Mouse (Mus musculus) midbrain, embryonic 11.5 days (tissue): ENCODE measurements around the gene Meis1. TPM values are rescaled to one million over a fixed set of nuclear protein-coding genes. Genes with fewer than 3 reads are reported as not detected.

ENCODE experiments used
- ATAC-seq: fragments of 200-750 bp; cut with Nextera tagmentation; 2 replicates; pipeline ENCODE4 v1.8.0; 2017; ENCODE audit warnings: moderate TSS enrichment, moderate library complexity; ENCODE audit not compliant: low FRiP score
- DNase-seq: peaks from one replicate; pipeline ENCODE4 v3.0.0; 2015; ENCODE audit warnings: low spot score; ENCODE audit errors: missing footprints
- H3K27ac ChIP-seq: fragments of 300-500 bp; sonication (generic); 2 replicates; pipeline ENCODE4 v1.5.1; 2014; ENCODE audit warnings: low read depth, low read length
- H3K27me3 ChIP-seq: fragments of 300-500 bp; sonication (generic); 2 replicates; pipeline ENCODE4 v1.6.1; 2014; ENCODE audit warnings: mild to moderate bottlenecking, low read length, moderate library complexity, mixed read lengths; ENCODE audit not compliant: control insufficient read depth, insufficient read depth
- H3K36me3 ChIP-seq: fragments of 300-500 bp; sonication (generic); 2 replicates; pipeline ENCODE4 v1.6.1; 2014; ENCODE audit warnings: mild to moderate bottlenecking, low read length, moderate library complexity, mixed read lengths; ENCODE audit not compliant: control insufficient read depth, insufficient read depth
- H3K4me1 ChIP-seq: fragments of 300-500 bp; sonication (generic); 2 replicates; pipeline ENCODE4 v1.6.1; 2014; ENCODE audit warnings: low read length; ENCODE audit not compliant: control insufficient read depth, insufficient read depth
- H3K4me2 ChIP-seq: fragments of 300-500 bp; sonication (generic); 2 replicates; pipeline ENCODE4 v1.6.1; 2014; ENCODE audit warnings: mild to moderate bottlenecking, moderate library complexity
- H3K4me3 ChIP-seq: fragments of 300-500 bp; sonication (generic); 2 replicates; pipeline ENCODE4 v1.5.1; 2014; ENCODE audit warnings: low read depth, low read length
- H3K9ac ChIP-seq: fragments of 300-500 bp; sonication (generic); 2 replicates; pipeline ENCODE4 v1.6.1; 2014; ENCODE audit warnings: low read length
- H3K9me3 ChIP-seq: fragments of 300-500 bp; sonication (generic); 2 replicates; pipeline ENCODE4 v1.6.1; 2016; ENCODE audit warnings: low read length; ENCODE audit not compliant: control insufficient read depth
- WGBS: fragments of 180-500 bp; shearing (Covaris S2); extraction: QIAGEN DNeasy Blood & Tissue Kit; methylation state at CpG from one replicate; pipeline ENCODE4 v1.1.7; 2014; 5-methylcytosine and 5-hydroxymethylcytosine counted together
- polyA plus RNA-seq: library from polyadenylated mRNA; unstranded; fragments of >200 nt; fragmentation: Nextera tagmentation; extraction: Ambion mirVana; gene quantifications from 2 replicates; pipeline ENCODE4 v1.2.1, GENCODE M21; 2014

The Meis1 gene
- polyA plus RNA-seq, 1 experiment from 2014 or later: 39.4 TPM

DNA sequence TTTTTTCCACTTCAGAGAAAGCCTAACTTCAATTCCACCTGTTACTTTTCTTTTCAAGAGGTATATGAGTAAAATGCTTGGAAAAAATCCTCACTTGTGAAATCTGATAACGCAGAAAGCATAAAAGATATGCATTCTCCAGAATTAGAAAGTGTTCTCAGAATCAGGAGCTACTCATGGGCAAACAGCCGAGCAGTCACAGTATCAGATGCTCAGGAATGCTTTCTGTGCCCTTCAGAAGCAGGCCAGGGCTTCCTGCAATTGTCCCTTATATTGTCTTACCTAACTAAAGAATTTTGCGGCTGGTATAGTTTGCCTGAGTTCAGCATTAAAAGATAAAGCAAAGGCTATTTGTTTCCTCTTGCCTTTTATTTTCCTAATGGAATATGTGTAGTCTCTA, 71.4 kb downstream of the Meis1 start:
- H3K27me3 ChIP-seq: no peaks in the 10 kb centered on the region
- H3K9ac ChIP-seq: no peak overlapping the region
- no peak overlapping the region for H3K4me3 ChIP-seq
- no peaks in the 10 kb centered on the region for H3K36me3 ChIP-seq
- 82% methylated on average over 3 of the region's 3 CpGs for WGBS
- DNase-seq (no peak), ATAC-seq (no peak)
- no peak overlapping the region for H3K27ac ChIP-seq
- no peaks in the 10 kb centered on the region for H3K9me3 ChIP-seq
- H3K4me1 ChIP-seq: peaks cover 16% of the 10 kb centered on the region; the same call in 1 of the 2 replicates
- H3K4me2 ChIP-seq: no peak overlapping the region

DNA sequence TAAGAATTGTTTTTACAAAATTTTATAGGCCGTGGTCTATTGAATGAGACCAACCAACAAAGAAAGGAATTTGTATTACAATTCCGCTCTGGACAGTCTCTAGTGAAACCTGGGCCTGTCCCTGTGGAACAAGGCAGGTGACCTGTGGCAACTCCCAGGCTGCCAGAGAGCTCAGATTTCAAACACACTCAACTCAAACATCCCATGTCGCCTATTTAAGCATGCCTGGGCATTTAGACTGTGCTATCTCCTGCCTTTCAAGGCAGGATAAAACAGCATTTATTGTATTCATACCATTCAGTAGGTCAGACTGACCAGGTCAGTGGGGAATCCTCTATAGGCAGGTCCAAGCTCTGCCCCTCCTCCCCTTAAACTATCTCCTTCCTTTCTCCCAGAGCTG, 73.0 kb downstream of the Meis1 start:
- H3K9me3 ChIP-seq: no peaks in the 10 kb centered on the region
- H3K27me3 ChIP-seq: no peaks in the 10 kb centered on the region
- H3K27ac ChIP-seq: no peak overlapping the region
- no peak overlapping the region for H3K9ac ChIP-seq
- ATAC-seq (no peak), DNase-seq (no peak)
- H3K4me1 ChIP-seq: peaks cover 16% of the 10 kb centered on the region; the same call in 1 of the 2 replicates
- no peak overlapping the region for H3K4me2 ChIP-seq
- 38% methylated on average over 3 of the region's 3 CpGs for WGBS
- no peaks in the 10 kb centered on the region for H3K36me3 ChIP-seq
- H3K4me3 ChIP-seq: no peak overlapping the region

DNA sequence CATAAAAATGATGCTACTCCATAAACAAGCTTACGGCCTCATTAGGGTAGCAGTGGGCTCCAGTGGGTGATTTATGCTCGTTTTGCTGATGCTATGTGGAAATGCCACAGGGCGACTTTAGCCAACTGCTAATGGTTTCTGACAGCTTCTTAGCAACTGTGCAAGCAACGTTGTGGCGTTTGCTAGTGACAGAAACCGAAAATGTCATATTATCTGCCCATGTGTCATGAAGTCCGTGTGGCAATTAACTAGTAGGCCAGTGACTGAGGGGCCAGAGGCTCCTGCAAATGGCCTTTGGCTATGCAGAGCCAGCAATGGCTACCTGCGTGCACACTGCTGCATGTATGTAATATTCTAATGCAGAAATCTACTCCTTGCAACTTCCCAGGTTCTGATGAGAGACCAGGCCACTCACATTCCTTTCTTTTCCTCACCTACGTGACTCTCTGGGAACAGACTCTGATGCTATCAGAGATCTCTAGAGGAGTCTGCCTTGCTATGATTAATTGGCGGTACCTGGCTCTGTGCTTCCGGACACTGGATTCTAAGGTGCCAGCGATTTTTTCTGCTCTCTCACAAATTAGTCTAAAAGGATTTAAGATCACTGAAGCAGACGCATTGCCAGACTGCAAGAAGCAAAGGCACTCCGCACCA, 73.7 kb downstream of the Meis1 start:
- Histone ChIP-seq H3K4me2 (no peak overlapping the region), H3K4me1 (peaks cover 16% of the 10 kb centered on the region; the same call in 1 of the 2 replicates), H3K27ac (no peak overlapping the region), H3K9me3 (no peaks in the 10 kb centered on the region), H3K9ac (no peak overlapping the region), H3K36me3 (no peaks in the 10 kb centered on the region), H3K4me3 (no peak overlapping the region), H3K27me3 (no peaks in the 10 kb centered on the region)
- WGBS: 69% methylated on average over 14 of the region's 14 CpGs
- DNase-seq: no peak
- no peak for ATAC-seq

DNA sequence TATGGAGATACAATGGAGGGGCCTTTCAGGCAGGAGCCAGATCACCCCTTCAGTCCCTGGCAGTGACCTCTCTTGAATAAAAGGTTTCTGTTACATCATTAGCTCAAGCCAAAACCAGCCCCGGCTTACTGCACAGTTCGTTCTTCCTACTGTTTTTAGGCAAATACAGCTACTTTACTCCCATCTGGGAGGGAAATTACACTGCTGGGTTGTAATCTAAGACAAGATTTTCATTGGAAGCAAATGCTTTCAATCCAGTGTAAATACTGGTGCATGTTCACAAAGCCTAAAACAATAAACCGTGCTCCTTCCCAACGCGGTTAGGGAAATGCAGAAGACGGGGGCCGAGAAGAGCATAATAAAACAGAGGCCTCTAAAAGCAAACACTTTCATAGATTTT, 74.6 kb downstream of the Meis1 start:
- DNase-seq (no peak), ATAC-seq (no peak)
- Histone ChIP-seq H3K4me2 (no peak overlapping the region), H3K9ac (no peak overlapping the region), H3K27me3 (no peaks in the 10 kb centered on the region), H3K27ac (no peak overlapping the region), H3K4me3 (no peak overlapping the region), H3K4me1 (peaks cover 17% of the 10 kb centered on the region; the same call in 1 of the 2 replicates), H3K36me3 (no peaks in the 10 kb centered on the region), H3K9me3 (no peaks in the 10 kb centered on the region)
- WGBS: 63% methylated on average over 7 of the region's 7 CpGs

GRCm38 (mm10) chr11:18942990-18943389, 75.8 kb downstream of the Meis1 start:
- ATAC-seq (no peak), DNase-seq (no peak)
- H3K27ac ChIP-seq: no peak overlapping the region
- H3K36me3 ChIP-seq: no peaks in the 10 kb centered on the region
- no peaks in the 10 kb centered on the region for H3K27me3 ChIP-seq
- no peak overlapping the region for H3K4me2 ChIP-seq
- WGBS: 83% methylated on average over 2 of the region's 2 CpGs
- no peaks in the 10 kb centered on the region for H3K9me3 ChIP-seq
- no peak overlapping the region for H3K9ac ChIP-seq
- H3K4me1 ChIP-seq: peaks cover 20% of the 10 kb centered on the region; the same call in 1 of the 2 replicates
- H3K4me3 ChIP-seq: no peak overlapping the region

GRCm38 (mm10) chr11:18940916-18941315, 77.9 kb downstream of the Meis1 start:
- Histone ChIP-seq H3K9me3 (no peaks in the 10 kb centered on the region), H3K27ac (no peak overlapping the region), H3K27me3 (no peaks in the 10 kb centered on the region), H3K4me3 (no peak overlapping the region), H3K9ac (no peak overlapping the region), H3K4me1 (peaks cover 14% of the 10 kb centered on the region; the same call in 1 of the 2 replicates), H3K36me3 (no peaks in the 10 kb centered on the region), H3K4me2 (no peak overlapping the region)
- DNase-seq: no peak
- 49% methylated on average over 4 of the region's 4 CpGs for WGBS
- ATAC-seq: no peak

GRCm38 (mm10) chr11:18934921-18935320, 83.9 kb downstream of the Meis1 start:
- 80% methylated on average over 6 of the region's 6 CpGs for WGBS
- no peak overlapping the region for H3K9ac ChIP-seq
- H3K9me3 ChIP-seq: no peaks in the 10 kb centered on the region
- no peak overlapping the region for H3K4me2 ChIP-seq
- peaks cover 8% of the 10 kb centered on the region for H3K4me1 ChIP-seq
- H3K36me3 ChIP-seq: no peaks in the 10 kb centered on the region
- no peaks in the 10 kb centered on the region for H3K27me3 ChIP-seq
- DNase-seq (no peak), ATAC-seq (no peak)
- no peak overlapping the region for H3K4me3 ChIP-seq
- H3K27ac ChIP-seq: no peak overlapping the region

DNA sequence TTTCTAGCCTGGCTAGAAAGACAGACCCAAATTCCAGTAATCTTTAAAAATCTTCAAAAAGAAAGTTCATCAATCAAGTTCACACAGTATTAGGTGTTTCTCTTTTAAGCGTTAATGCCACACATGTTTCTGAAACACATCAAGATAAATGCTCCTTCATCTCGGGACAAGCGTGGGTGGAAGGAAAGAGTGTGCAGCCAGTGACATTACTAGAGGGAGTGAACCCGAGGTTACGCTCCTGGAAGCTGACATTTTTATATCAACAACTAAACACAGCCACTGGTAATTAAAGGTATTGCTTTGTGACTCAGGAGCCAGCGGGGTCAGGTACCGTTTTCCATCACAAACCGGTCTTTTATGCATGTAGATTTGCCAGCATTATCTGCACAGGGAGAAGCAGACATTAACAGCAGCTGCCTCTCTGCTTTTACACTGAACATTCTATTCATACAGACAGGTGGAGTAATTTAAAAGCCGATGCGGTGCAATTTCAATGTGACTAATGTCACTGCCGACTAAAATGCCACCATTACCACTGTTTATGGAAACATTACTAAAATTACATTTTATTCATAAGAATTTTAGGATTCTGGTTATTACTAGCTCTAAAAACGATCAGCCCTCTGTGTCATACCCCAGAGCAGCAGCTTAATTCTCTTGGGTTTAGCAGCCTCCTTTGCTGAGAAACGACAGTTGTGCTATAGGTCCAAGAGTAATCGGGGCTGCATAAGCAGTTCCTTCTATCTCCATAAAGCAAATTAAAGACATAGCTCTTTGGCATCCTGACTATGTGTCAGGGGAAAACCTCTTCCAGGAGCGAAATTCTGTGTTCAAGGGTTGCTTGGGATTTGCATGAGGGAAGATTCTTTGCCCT, 87.5 kb downstream of the Meis1 start:
- Histone ChIP-seq H3K27ac (no peak overlapping the region), H3K4me2 (no peak overlapping the region), H3K4me1 (peaks cover 17% of the 10 kb centered on the region), H3K27me3 (no peaks in the 10 kb centered on the region), H3K9me3 (no peaks in the 10 kb centered on the region), H3K4me3 (no peak overlapping the region), H3K36me3 (no peaks in the 10 kb centered on the region), H3K9ac (no peak overlapping the region)
- no peak for DNase-seq
- 74% methylated on average over 15 of the region's 15 CpGs for WGBS
- no peak for ATAC-seq
